Mouse (Mus musculus) thymus, adult 2 months (tissue): ENCODE data around the gene Parn.

ENCODE experiments used
- CTCF ChIP-seq: fragments of 200-500 bp; IDR thresholded peaks from 2 replicates; pipeline ENCODE4 v1.5.1; 2012; ENCODE audit warnings: mild to moderate bottlenecking, control low read depth, low read length, moderate library complexity, borderline replicate concordance; ENCODE audit not compliant: control insufficient read depth, poor library complexity, insufficient read depth; ENCODE audit errors: extremely low read depth
- POLR2A ChIP-seq: fragments of 200-500 bp; IDR thresholded peaks from 2 replicates; pipeline ENCODE4 v1.6.1; 2012; ENCODE audit warnings: mild to moderate bottlenecking, low read length, control low read depth, moderate library complexity; ENCODE audit not compliant: control insufficient read depth, poor library complexity, insufficient read depth; ENCODE audit errors: extremely low read depth

GRCm38 (mm10) chr16:13588182-13589048 is 79.6 kb downstream of the Parn start:
- TF ChIP-seq CTCF = no peak
- TF ChIP-seq POLR2A = no peak
